Mouse (Mus musculus) G1E (cell line): ENCODE measurements around the gene Macrod2. TPM values are rescaled to one million over a fixed set of nuclear protein-coding genes. Genes with fewer than 3 reads are reported as not detected.

Source experiments
- ATAC-seq: 2 replicates; pipeline ENCODE4 v1.8.0; 2016; ENCODE audit warnings: mild to moderate bottlenecking; ENCODE audit not compliant: insufficient number of reproducible peaks, poor library complexity, low FRiP score, severe bottlenecking; ENCODE audit errors: extremely low read depth
- DNase-seq: peaks from one replicate; pipeline ENCODE4 v3.0.0; 2012; ENCODE audit warnings: low spot score
- H3K27me3 ChIP-seq: 2 replicates; pipeline ENCODE4 v1.6.1; 2012; ENCODE audit warnings: mild to moderate bottlenecking, low read length, inconsistent platforms; ENCODE audit not compliant: insufficient read depth
- H3K36me3 ChIP-seq: replicated peaks from 2 replicates; pipeline ENCODE3; 2012; ENCODE audit warnings: mild to moderate bottlenecking, inconsistent platforms
- H3K4me1 ChIP-seq: 2 replicates; pipeline ENCODE4 v1.6.1; 2012; ENCODE audit warnings: low read depth, low read length, inconsistent platforms, mixed read lengths; ENCODE audit not compliant: insufficient read depth
- H3K4me3 ChIP-seq: 2 replicates; pipeline ENCODE4 v1.5.1; 2012; ENCODE audit warnings: low read depth, mild to moderate bottlenecking, inconsistent platforms, low read length, moderate library complexity, mixed read lengths
- H3K9me3 ChIP-seq: replicated peaks from 2 replicates; pipeline ENCODE4 v1.6.1; 2012; ENCODE audit warnings: inconsistent platforms
- CTCF ChIP-seq: IDR thresholded peaks from 2 replicates; pipeline ENCODE4 v1.5.1; 2012; ENCODE audit warnings: low read depth, low read length, inconsistent platforms, mixed read lengths
- GATA1 ChIP-seq: IDR thresholded peaks from 2 replicates; pipeline ENCODE4 v1.6.1; 2012; ENCODE audit warnings: borderline replicate concordance, low read length, inconsistent platforms, mixed read lengths
- GATA2 ChIP-seq: IDR thresholded peaks from 2 replicates; pipeline ENCODE4 v1.6.1; 2012; ENCODE audit warnings: low read depth, low read length, inconsistent platforms, borderline replicate concordance
- POLR2AphosphoS5 ChIP-seq: IDR thresholded peaks from 2 replicates; pipeline ENCODE4 v1.6.1; 2012; ENCODE audit warnings: low read depth, low read length, inconsistent platforms; ENCODE audit not compliant: insufficient replicate concordance
- TAL1 ChIP-seq: conservative IDR thresholded peaks from 2 replicates; pipeline ENCODE4 v1.6.1; 2012; ENCODE audit warnings: low read depth, low read length, inconsistent platforms, mixed read lengths
- polyA plus RNA-seq: library from polyadenylated mRNA; stranded (reverse); fragments of >175 nt; gene quantifications from 2 replicates; pipeline ENCODE4 v1.2.3, GENCODE M21; 2012
- total RNA-seq, 2 experiments: library from RNA; stranded (forward) in 1 of 2; stranded (reverse) in 1 of 2; fragments of 200-1000 nt in 1 of 2; fragments of >200 nt in 1 of 2; fragmentation: Nextera tagmentation in 1 of 2; gene quantifications; 2 replicates each; pipeline ENCODE4 v1.2.3; 2014 to 2017

Gene Macrod2
- total and polyA plus RNA-seq, 3 experiments = 0.38 TPM; not detected in 2

DNA sequence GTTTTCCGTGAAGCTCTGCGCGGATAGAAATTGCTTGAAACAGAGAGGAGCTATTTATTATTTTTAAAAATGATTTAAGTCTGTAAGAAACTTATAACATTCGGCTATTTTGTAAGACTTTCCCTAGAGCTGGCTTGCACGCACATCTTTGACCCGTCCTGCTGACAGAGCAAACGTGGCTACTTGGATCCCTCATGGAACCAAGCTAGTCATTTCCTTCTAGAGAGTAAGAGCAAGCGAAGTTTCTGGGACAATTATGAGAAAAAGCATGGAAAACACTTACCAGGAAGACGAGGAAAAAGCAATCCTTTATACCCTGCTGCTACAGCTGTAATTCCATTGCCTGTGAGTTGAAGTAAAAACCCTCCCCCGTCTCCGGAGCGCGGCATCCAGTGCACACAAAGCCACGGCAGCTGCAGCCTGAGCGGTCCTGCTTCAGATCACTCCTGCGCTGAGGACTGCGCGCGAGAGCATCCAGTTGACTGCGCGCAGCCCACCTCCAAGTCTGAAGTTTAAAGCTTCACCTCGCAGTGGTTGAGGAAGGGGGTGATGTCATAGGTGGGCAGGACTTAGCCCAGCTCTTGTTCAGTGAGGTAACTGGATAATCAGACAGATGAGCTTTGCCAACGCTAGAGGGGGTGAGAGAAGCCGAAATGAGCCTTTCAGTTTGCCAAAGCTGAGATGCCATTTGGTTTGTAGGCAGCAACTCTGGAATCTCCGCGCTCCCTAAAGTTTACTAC is 276.0 kb downstream of the Macrod2 start, which contains the start of gene Flrt3:
Gene Flrt3 (minus strand): TSS at position 507 of the 740 bp plus-strand sequence.
- H3K27me3 ChIP-seq = no peaks in the 10 kb centered on the region
- DNase-seq = no peak

DNA sequence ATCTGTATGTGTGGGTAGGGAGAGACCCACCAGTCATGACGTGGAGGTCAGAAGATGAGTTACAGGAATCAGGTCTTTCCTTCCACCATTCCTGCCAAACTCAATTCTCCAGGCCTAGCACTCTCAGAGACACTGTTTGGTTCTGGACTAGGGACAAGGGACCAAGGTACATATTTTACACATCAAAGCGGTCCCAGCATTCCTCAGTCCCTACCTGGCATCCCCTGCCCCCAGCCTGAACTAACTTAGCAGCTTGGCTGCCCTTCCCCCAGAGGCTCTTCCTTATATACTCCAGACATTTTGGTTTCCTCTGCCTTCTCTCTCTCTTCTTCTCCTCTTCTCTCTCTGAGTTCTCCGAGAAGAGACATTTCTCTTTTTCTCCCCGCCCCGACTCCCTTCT is 278.4 kb downstream of the Macrod2 start:
- Histone ChIP-seq H3K4me3 (no peak overlapping the region), H3K9me3 (peaks cover 3% of the 10 kb centered on the region; the same call in 1 of the 2 replicates), H3K4me1 (no peaks in the 10 kb centered on the region), H3K27me3 (no peaks in the 10 kb centered on the region), H3K36me3 (no peaks in the 10 kb centered on the region)
- DNase-seq (no peak), ATAC-seq (no peak)
- TF ChIP-seq GATA1 = no peak

More for the DNA sequence above, 276.0 kb downstream of the Macrod2 start, which contains the start of gene Flrt3:
- no peaks in the 10 kb centered on the region for H3K4me1 ChIP-seq
- no peak for TF ChIP-seq POLR2AphosphoS5
- no peak for TF ChIP-seq GATA2
- no peak for TF ChIP-seq GATA1
- no peak for TF ChIP-seq CTCF
- TF ChIP-seq TAL1 = no peak
- peaks cover 3% of the 10 kb centered on the region; the same call in 1 of the 2 replicates for H3K9me3 ChIP-seq
- ATAC-seq = no peak
- no peak within 1 kb of the TSS for H3K4me3 ChIP-seq
- no peaks in the 10 kb centered on the region for H3K36me3 ChIP-seq

DNA sequence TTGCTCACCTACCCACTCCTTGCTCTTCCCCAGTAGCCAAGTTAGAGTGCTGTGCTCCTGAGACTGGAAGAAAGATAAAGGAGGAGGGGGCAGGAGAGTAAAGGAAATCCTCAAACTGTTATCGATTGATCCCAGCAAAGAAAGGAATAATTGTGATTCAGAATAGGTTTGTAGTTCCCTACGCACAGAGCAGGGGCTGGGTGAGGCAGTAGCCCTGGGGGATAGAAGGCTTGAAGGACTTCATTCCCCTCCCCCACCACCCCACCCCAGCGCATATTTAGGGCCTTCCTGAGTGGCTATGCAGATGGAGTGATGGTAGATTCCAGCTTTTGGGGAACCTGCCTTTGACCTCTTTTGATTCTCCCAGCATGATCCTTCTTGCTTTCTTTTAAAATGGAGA is 281.6 kb downstream of the Macrod2 start:
- Histone ChIP-seq H3K4me3 (no peak overlapping the region), H3K36me3 (no peaks in the 10 kb centered on the region), H3K9me3 (no peaks in the 10 kb centered on the region), H3K27me3 (no peaks in the 10 kb centered on the region), H3K4me1 (no peaks in the 10 kb centered on the region)
- no peak for ATAC-seq
- TF ChIP-seq GATA2 = no peak
- TF ChIP-seq TAL1 = no peak
- no peak for TF ChIP-seq CTCF
- TF ChIP-seq POLR2AphosphoS5 = no peak
- no peak for TF ChIP-seq GATA1
- no peak for DNase-seq

DNA sequence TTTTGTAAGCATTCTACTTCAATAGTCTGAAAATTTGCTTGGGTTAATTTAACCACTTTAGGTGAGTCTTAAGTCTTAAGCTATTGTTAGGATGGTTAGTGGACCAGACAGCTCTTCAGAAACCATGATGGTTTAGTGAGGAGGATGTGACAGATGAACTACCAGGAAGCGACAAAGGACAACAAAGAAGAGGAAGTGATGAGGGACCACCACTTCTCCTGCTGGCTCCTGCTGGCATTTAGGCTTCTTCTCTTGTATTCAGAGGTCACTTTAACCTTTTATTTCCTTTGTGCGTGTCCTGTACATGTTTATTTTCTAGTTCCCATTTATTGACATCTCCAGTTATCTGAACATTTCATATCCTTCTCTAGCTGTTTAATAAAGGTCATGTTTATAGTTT is 295.8 kb downstream of the Macrod2 start:
- TF ChIP-seq GATA2 = no peak
- TF ChIP-seq TAL1 = no peak
- TF ChIP-seq CTCF = no peak
- TF ChIP-seq GATA1 = no peak
- no peak for TF ChIP-seq POLR2AphosphoS5
- ATAC-seq = no peak
- Histone ChIP-seq H3K9me3 (peaks cover 2% of the 10 kb centered on the region; the same call in 1 of the 2 replicates), H3K4me3 (no peak overlapping the region), H3K4me1 (no peaks in the 10 kb centered on the region), H3K36me3 (no peaks in the 10 kb centered on the region), H3K27me3 (no peaks in the 10 kb centered on the region)
- no peak for DNase-seq

DNA sequence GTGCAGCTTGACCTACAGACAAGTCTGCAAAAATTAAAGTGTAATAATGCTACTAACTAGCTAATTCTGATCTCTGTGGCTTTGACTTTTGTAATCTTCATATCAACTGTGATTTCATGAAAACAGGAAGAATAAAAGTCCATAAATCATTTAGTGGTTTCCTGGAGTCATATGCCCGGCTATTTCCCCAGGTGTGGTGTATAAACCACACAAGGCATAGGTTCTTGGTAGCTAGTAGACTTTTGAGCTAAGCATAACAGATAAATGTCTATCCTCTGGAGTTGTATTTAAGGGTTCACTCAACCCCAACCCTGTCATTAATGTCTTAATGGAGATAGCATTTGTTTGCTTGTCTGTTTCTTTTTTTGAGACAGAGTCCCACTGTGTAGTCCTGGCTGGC is 296.3 kb downstream of the Macrod2 start:
- Histone ChIP-seq H3K4me3 (no peak overlapping the region), H3K4me1 (no peaks in the 10 kb centered on the region), H3K27me3 (no peaks in the 10 kb centered on the region), H3K9me3 (peaks cover 2% of the 10 kb centered on the region; the same call in 1 of the 2 replicates), H3K36me3 (no peaks in the 10 kb centered on the region)
- ATAC-seq (no peak), DNase-seq (no peak)
- TF ChIP-seq GATA2 = no peak
- TF ChIP-seq GATA1 = no peak
- TF ChIP-seq TAL1 = no peak
- no peak for TF ChIP-seq POLR2AphosphoS5
- TF ChIP-seq CTCF = no peak

DNA sequence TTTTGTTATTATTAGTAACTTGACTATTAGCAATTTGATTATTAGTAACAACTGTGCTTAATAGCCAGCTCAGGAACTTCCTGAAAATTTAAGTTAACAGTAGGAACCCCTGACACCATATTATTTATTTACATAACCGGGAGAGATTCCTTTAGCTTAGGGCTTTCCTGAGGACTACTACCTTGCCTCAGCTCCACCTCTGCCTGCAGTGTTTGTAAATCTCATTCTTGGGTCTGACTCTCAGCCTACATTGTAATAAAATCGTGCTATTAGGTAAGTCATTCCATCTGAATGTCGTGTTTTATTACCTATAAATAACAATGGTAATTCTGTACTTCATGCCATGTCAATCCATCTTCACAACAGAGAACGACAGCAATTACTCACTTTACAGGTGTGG is 297.4 kb downstream of the Macrod2 start:
- H3K36me3 ChIP-seq = no peaks in the 10 kb centered on the region
- TF ChIP-seq GATA2 (no peak), POLR2AphosphoS5 (no peak), CTCF (no peak), TAL1 (no peak), GATA1 (no peak)
- no peaks in the 10 kb centered on the region for H3K27me3 ChIP-seq
- H3K4me3 ChIP-seq = no peak overlapping the region
- DNase-seq = no peak
- no peak for ATAC-seq
- 0 out of 2 replicates have a peak, but pooled peaks cover 2% of the 10 kb centered on the region for H3K9me3 ChIP-seq
- H3K4me1 ChIP-seq = no peaks in the 10 kb centered on the region
